Mouse (Mus musculus) olfactory bulb, adult 2 months (tissue): ENCODE results near the gene Rnf220. TPM values are rescaled to one million over a fixed set of nuclear protein-coding genes. Genes with fewer than 3 reads are reported as not detected.

ENCODE experiments used
- H3K27ac ChIP-seq: fragments of 200-500 bp; 2 replicates; pipeline ENCODE4 v1.5.1; 2012; ENCODE audit warnings: low read depth, low read length; ENCODE audit not compliant: insufficient read depth
- H3K4me1 ChIP-seq: fragments of 200-500 bp; 2 replicates; pipeline ENCODE4 v1.6.1; 2012; ENCODE audit warnings: low read length; ENCODE audit not compliant: control insufficient read depth, insufficient read depth
- H3K4me3 ChIP-seq: fragments of 200-500 bp; 2 replicates; pipeline ENCODE4 v1.5.1; 2012; ENCODE audit warnings: mild to moderate bottlenecking, low read depth, low read length, moderate library complexity; ENCODE audit not compliant: insufficient read depth
- CTCF ChIP-seq: fragments of 200-500 bp; IDR thresholded peaks from 2 replicates; pipeline ENCODE4 v1.5.1; 2012; ENCODE audit warnings: low read depth, mild to moderate bottlenecking, low read length, moderate library complexity; ENCODE audit not compliant: insufficient read depth
- POLR2A ChIP-seq: fragments of 200-500 bp; IDR thresholded peaks from 2 replicates; pipeline ENCODE4 v1.6.1; 2012; ENCODE audit warnings: mild to moderate bottlenecking, low read depth, low read length, moderate library complexity; ENCODE audit not compliant: insufficient read depth
- whole genome bisulfite sequencing: fragments of 180-500 bp; shearing (Covaris S2); methylation state at CpG from one replicate; pipeline ENCODE4 v1.1.7; 2018; 5-methylcytosine and 5-hydroxymethylcytosine counted together
- polyA plus RNA-seq: library from polyadenylated mRNA; stranded (reverse); fragments of >200 nt; gene quantifications from 2 replicates; pipeline ENCODE4 v1.2.4, GENCODE M21; 2012; ENCODE audit warnings: low replicate concordance; ENCODE audit not compliant: missing spikeins, insufficient read depth, insufficient read length

Gene Rnf220
- polyA plus RNA-seq, 1 experiment = not detected

- 97% methylated on average over 2 of the region's 2 CpGs for WGBS
- Histone ChIP-seq H3K4me1 (peaks cover 3% of the 10 kb centered on the region; the same call in 1 of the 2 replicates), H3K27ac (no peak overlapping the region), H3K4me3 (no peak overlapping the region)
- TF ChIP-seq POLR2A = no peak
- TF ChIP-seq CTCF = no peak
These were observed 171.8 kb downstream of the Rnf220 start for GRCm38 (mm10) chr4:117325076-117325475.

GRCm38 (mm10) chr4:117323515-117324344 is 173.1 kb downstream of the Rnf220 start:
- Histone ChIP-seq H3K4me3 (no peak overlapping the region), H3K27ac (no peak overlapping the region), H3K4me1 (peaks cover 3% of the 10 kb centered on the region; the same call in 1 of the 2 replicates)
- WGBS = 40% methylated on average over 14 of the region's 14 CpGs
- TF ChIP-seq POLR2A (no peak), CTCF (peak; percentile 80)

- no peak for TF ChIP-seq CTCF
- TF ChIP-seq POLR2A = no peak
- Histone ChIP-seq H3K4me1 (no peaks in the 10 kb centered on the region), H3K4me3 (no peak overlapping the region), H3K27ac (no peak overlapping the region)
- WGBS = 90% methylated on average over 5 of the region's 5 CpGs
These were observed 175.8 kb downstream of the Rnf220 start for GRCm38 (mm10) chr4:117321011-117321410.

GRCm38 (mm10) chr4:117318508-117318907 is 178.3 kb downstream of the Rnf220 start:
- WGBS = 96% methylated on average over 9 of the region's 9 CpGs
- H3K4me1 ChIP-seq = no peaks in the 10 kb centered on the region
- no peak overlapping the region for H3K27ac ChIP-seq
- H3K4me3 ChIP-seq = no peak overlapping the region
- TF ChIP-seq POLR2A = no peak
- no peak for TF ChIP-seq CTCF

GRCm38 (mm10) chr4:117317701-117318190 is 179.1 kb downstream of the Rnf220 start:
- no peak for TF ChIP-seq CTCF
- no peak for TF ChIP-seq POLR2A
- H3K4me1 ChIP-seq = 0 out of 2 replicates have a peak, but pooled peaks cover under 1% of the 10 kb centered on the region
- H3K4me3 ChIP-seq = no peak overlapping the region
- 42% methylated on average over 18 of the region's 18 CpGs for WGBS
- no peak overlapping the region for H3K27ac ChIP-seq

- Histone ChIP-seq H3K4me1 (0 out of 2 replicates have a peak, but pooled peaks cover 7% of the 10 kb centered on the region), H3K27ac (no peak overlapping the region), H3K4me3 (no peak overlapping the region)
- TF ChIP-seq POLR2A (no peak), CTCF (no peak)
- 66% methylated on average over 6 of the region's 6 CpGs for whole genome bisulfite sequencing
These were observed 180.1 kb downstream of the Rnf220 start for GRCm38 (mm10) chr4:117316800-117317199.

GRCm38 (mm10) chr4:117314849-117315500 is 181.9 kb downstream of the Rnf220 start:
- TF ChIP-seq CTCF (no peak), POLR2A (no peak)
- WGBS = 85% methylated on average over 16 of the region's 16 CpGs
- Histone ChIP-seq H3K4me3 (no peak overlapping the region), H3K4me1 (0 out of 2 replicates have a peak, but pooled peaks cover 7% of the 10 kb centered on the region), H3K27ac (no peak overlapping the region)

- Histone ChIP-seq H3K27ac (no peak overlapping the region), H3K4me1 (0 out of 2 replicates have a peak, but pooled peaks cover 7% of the 10 kb centered on the region), H3K4me3 (no peak overlapping the region)
- TF ChIP-seq POLR2A (no peak), CTCF (no peak)
- 37% methylated on average over 4 of the region's 4 CpGs for whole genome bisulfite sequencing
These were observed 183.8 kb downstream of the Rnf220 start for GRCm38 (mm10) chr4:117313085-117313424.
